ENCODE assay signal across 10 mouse cellular contexts in genomic region chr3:122275111-122275510, GRCm38 (mm10). TPM values are rescaled to one million over a fixed set of nuclear protein-coding genes. Genes with fewer than 3 reads are reported as not detected.
DNase-seq lines count a peak whose midpoint lies in the region; ATAC-seq and TF ChIP-seq lines count a peak whose summit lies in the region.
"Had no signal": no experiment of that assay in that cellular context is flagged by ENCODE, and none has a peak within 500 bp of the region (broad histone marks: within the 10 kb centered on the region; RNA-seq: fewer than 3 reads in every experiment).

No protein-coding gene starts in this region.

- H3K4me1 ChIP-seq in kidney, postnatal 0 days (replicated peaks; ENCODE audit: insufficient read depth, low read length): peaks cover 3% of the 10 kb centered on the region; the same call in 1 of the 2 replicates
- peaks cover 34% of the 10 kb centered on the region for H3K4me1 ChIP-seq in embryonic facial prominence, embryonic 13.5 days
- peaks cover 30% of the 10 kb centered on the region for H3K4me1 ChIP-seq in intestine, embryonic 16.5 days (ENCODE audit: control insufficient read depth, insufficient read depth, low read length)
- peaks cover 32% of the 10 kb centered on the region for H3K4me1 ChIP-seq in neural tube, embryonic 12.5 days

- peak overlapping the region; percentile 82 for H3K4me3 ChIP-seq in kidney, postnatal 0 days (replicated peaks; ENCODE audit: low read depth, low read length)
- H3K4me3 ChIP-seq in embryonic facial prominence, embryonic 13.5 days: peak overlapping the region; percentile 92
- H3K4me3 ChIP-seq in intestine, embryonic 16.5 days (ENCODE audit: low read length): peak overlapping the region; percentile 99
- H3K4me3 ChIP-seq in neural tube, embryonic 12.5 days: peak overlapping the region; percentile 94

- no peak for DNase-seq in kidney, postnatal 0 days (ENCODE audit: low spot score)
- no peak for DNase-seq in kidney, postnatal 25 days
- DNase-seq in spleen, adult 12 weeks (ENCODE audit: low spot score): no peak
- no peak for DNase-seq in B cell, adult 2 months
- DNase-seq in retina, postnatal 1 day: no peak
- DNase-seq: thymus, postnatal 14 days had no signal

- no peak for TF ChIP-seq CTCF in kidney, postnatal 0 days (IDR thresholded peaks at IDR 0.05; ENCODE audit: low read depth)

- peaks cover 34% of the 10 kb centered on the region for H3K36me3 ChIP-seq in kidney, postnatal 0 days (ENCODE audit: insufficient read depth, low read length)
- peaks cover 44% of the 10 kb centered on the region for H3K36me3 ChIP-seq in embryonic facial prominence, embryonic 13.5 days
- H3K36me3 ChIP-seq in intestine, embryonic 16.5 days (ENCODE audit: control insufficient read depth, insufficient read depth, low read length): peaks cover 2% of the 10 kb centered on the region; the same call in 1 of the 2 replicates
- H3K36me3 ChIP-seq in neural tube, embryonic 12.5 days: peaks cover 40% of the 10 kb centered on the region

- ATAC-seq in kidney, postnatal 0 days (replicated peaks; ENCODE audit: low FRiP score, low read depth): no peak
- ATAC-seq in embryonic facial prominence, embryonic 13.5 days (ENCODE audit: insufficient number of reproducible peaks, insufficient read depth, low FRiP score, low TSS enrichment, low read depth): no peak
- no peak for ATAC-seq in intestine, embryonic 16.5 days
- ATAC-seq in neural tube, embryonic 12.5 days (ENCODE audit: low FRiP score, low read depth): no peak

- no peaks in the 10 kb centered on the region for H3K27me3 ChIP-seq in kidney, postnatal 0 days (ENCODE audit: insufficient read depth, low read length)
- H3K27me3 ChIP-seq in embryonic facial prominence, embryonic 13.5 days: no peaks in the 10 kb centered on the region
- H3K27me3 ChIP-seq in intestine, embryonic 16.5 days (replicated peaks; ENCODE audit: control insufficient read depth, insufficient read depth, low read length): no peaks in the 10 kb centered on the region
- no peaks in the 10 kb centered on the region for H3K27me3 ChIP-seq in neural tube, embryonic 12.5 days (replicated peaks)
- H3K27me3 ChIP-seq: Patski had no signal

- no peaks in the 10 kb centered on the region for H3K9me3 ChIP-seq in kidney, postnatal 0 days (replicated peaks; ENCODE audit: low read length)
- no peaks in the 10 kb centered on the region for H3K9me3 ChIP-seq in embryonic facial prominence, embryonic 13.5 days
- no peaks in the 10 kb centered on the region for H3K9me3 ChIP-seq in intestine, embryonic 16.5 days (ENCODE audit: control insufficient read depth, low read length)
- no peaks in the 10 kb centered on the region for H3K9me3 ChIP-seq in neural tube, embryonic 12.5 days

- H3K4me2 ChIP-seq in kidney, postnatal 0 days (ENCODE audit: low read length): peak overlapping the region; percentile 88
- H3K4me2 ChIP-seq in embryonic facial prominence, embryonic 13.5 days: peak overlapping the region; percentile 76
- peak overlapping the region; percentile 66 for H3K4me2 ChIP-seq in intestine, embryonic 16.5 days (ENCODE audit: low read depth, low read length)
- peak overlapping the region; percentile 84 for H3K4me2 ChIP-seq in neural tube, embryonic 12.5 days (replicated peaks)

- no peak overlapping the region for H3K27ac ChIP-seq in kidney, postnatal 0 days
- H3K27ac ChIP-seq in embryonic facial prominence, embryonic 13.5 days: no peak overlapping the region
- H3K27ac ChIP-seq in intestine, embryonic 16.5 days (ENCODE audit: low read length): no peak overlapping the region
- H3K27ac ChIP-seq in neural tube, embryonic 12.5 days: no peak overlapping the region

- WGBS in kidney, postnatal 0 days: 75% methylated on average over 10 of the region's 10 CpGs
- 73% methylated on average over 10 of the region's 10 CpGs for WGBS in embryonic facial prominence, embryonic 13.5 days
- WGBS in intestine, embryonic 16.5 days: 75% methylated on average over 10 of the region's 10 CpGs
- 76% methylated on average over 10 of the region's 10 CpGs for WGBS in neural tube, embryonic 12.5 days

- H3K9ac ChIP-seq in kidney, postnatal 0 days (ENCODE audit: low read depth, low read length): peak overlapping the region; percentile 86
- H3K9ac ChIP-seq in embryonic facial prominence, embryonic 13.5 days: peak overlapping the region; percentile 94
- H3K9ac ChIP-seq in intestine, embryonic 16.5 days (ENCODE audit: low read depth, low read length): peak overlapping the region; percentile 95
- 0 out of 2 replicates have a peak overlapping the region, but pooled peaks have one; percentile 88 for H3K9ac ChIP-seq in neural tube, embryonic 12.5 days

RNA-seq across cellular contexts. Expression of gene Dnttip2, which starts 0.9 kb away (rescaled TPM):
- polyA plus RNA-seq in kidney, postnatal 0 days (2015; fragmentation: Nextera tagmentation; extraction: Ambion mirVana): 60.4 and 62.2 TPM in 2 replicates
- 76.7 and 83.3 TPM in 2 replicates for polyA plus RNA-seq in embryonic facial prominence, embryonic 13.5 days (2015; fragmentation: Nextera tagmentation; extraction: Ambion mirVana)
- polyA plus RNA-seq in intestine, embryonic 16.5 days (2015; fragmentation: Nextera tagmentation; extraction: Ambion mirVana): 62.6 and 69.2 TPM in 2 replicates
- 70.4 and 72.8 TPM in 2 replicates for polyA plus RNA-seq in neural tube, embryonic 12.5 days (2016; fragmentation: Nextera tagmentation; extraction: Ambion mirVana)

RNA-seq across cellular contexts. Expression of gene Bcar3, which starts 18.8 kb away (rescaled TPM):
- 18.8 and 20.7 TPM in 2 replicates for polyA plus RNA-seq in kidney, postnatal 0 days (2015; fragmentation: Nextera tagmentation; extraction: Ambion mirVana)
- 8.6 and 9.4 TPM in 2 replicates for polyA plus RNA-seq in embryonic facial prominence, embryonic 13.5 days (2015; fragmentation: Nextera tagmentation; extraction: Ambion mirVana)
- 23.7 and 27.2 TPM in 2 replicates for polyA plus RNA-seq in intestine, embryonic 16.5 days (2015; fragmentation: Nextera tagmentation; extraction: Ambion mirVana)
- polyA plus RNA-seq in neural tube, embryonic 12.5 days (2016; fragmentation: Nextera tagmentation; extraction: Ambion mirVana): 13.2 and 14.0 TPM in 2 replicates

RNA-seq across cellular contexts. Expression of gene Gclm, which starts 29.8 kb away (rescaled TPM):
- polyA plus RNA-seq in kidney, postnatal 0 days (2015; fragmentation: Nextera tagmentation; extraction: Ambion mirVana): 238 and 242 TPM in 2 replicates
- polyA plus RNA-seq in embryonic facial prominence, embryonic 13.5 days (2015; fragmentation: Nextera tagmentation; extraction: Ambion mirVana): 53.1 and 59.7 TPM in 2 replicates
- 84.7 and 122 TPM in 2 replicates for polyA plus RNA-seq in intestine, embryonic 16.5 days (2015; fragmentation: Nextera tagmentation; extraction: Ambion mirVana)
- polyA plus RNA-seq in neural tube, embryonic 12.5 days (2016; fragmentation: Nextera tagmentation; extraction: Ambion mirVana): 62.3 and 63.9 TPM in 2 replicates
